Mouse (Mus musculus) layer of hippocampus, adult 8-10 months (tissue): Measurements from ENCODE around the gene 4930572O03Rik. TPM values are rescaled to one million over a fixed set of nuclear protein-coding genes. Genes with fewer than 3 reads are reported as not detected.
"Not testable (repeated sequence)": the region's sequence is repeated elsewhere in the genome, so short reads cannot be mapped to it uniquely, and the experiment has no call there.

Experiments used
- DNase-seq, 2 experiments: peaks; one replicate each; pipeline ENCODE4 v3.0.0; 2022; ENCODE audit warnings: low spot score in 2 of 2
- total RNA-seq, 4 experiments: library from RNA; stranded (reverse); gene quantifications; 2 replicates each; pipeline ENCODE4 v1.2.4; 2022

Gene 4930572O03Rik
- total RNA-seq, 4 experiments from 2014 or later = not detected

DNA sequence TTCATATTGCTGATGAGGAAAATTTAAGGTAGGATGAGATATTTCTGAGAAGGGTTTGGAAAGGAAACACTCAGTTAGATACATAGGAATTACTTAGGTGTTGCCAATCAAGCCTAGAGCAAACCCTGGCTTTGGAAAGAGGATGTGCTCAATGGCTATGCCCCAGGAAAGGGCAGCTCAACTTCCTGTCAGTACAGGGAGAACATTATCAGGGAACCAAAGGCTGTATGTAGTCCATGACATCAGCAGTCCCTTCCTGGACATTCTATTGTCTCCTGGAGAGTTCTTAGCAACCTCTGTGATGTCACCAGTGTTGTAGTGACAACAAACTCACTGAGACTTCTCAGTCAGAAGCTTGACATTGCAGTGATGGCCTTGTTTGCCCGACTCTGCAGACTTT is 38.1 kb downstream of the 4930572O03Rik start, which contains the start of gene Speer4d:
Gene Speer4d (plus strand): TSS at position 301 of the 400 bp plus-strand sequence.
- DNase-seq = not testable (repeated sequence)

DNA sequence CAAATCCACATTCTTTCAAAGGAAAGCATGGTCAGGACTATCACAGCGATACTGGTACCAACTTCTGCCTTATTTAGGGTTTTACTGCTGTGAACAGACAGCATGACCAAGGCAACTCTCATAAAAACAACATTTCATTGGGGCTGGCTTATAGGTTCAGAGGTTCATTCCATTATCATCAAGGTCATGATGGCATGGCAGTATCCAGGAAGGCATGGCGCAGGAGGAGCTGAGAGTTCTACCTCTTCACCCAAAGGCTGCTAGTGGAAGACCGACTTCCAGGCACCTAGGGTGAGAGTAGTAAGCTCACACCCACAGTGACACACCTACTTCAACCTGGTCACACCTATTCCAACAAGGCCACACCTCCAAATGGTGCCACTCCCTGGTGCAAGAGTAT is 40.7 kb downstream of the 4930572O03Rik start:
- DNase-seq = not testable (repeated sequence)

DNA sequence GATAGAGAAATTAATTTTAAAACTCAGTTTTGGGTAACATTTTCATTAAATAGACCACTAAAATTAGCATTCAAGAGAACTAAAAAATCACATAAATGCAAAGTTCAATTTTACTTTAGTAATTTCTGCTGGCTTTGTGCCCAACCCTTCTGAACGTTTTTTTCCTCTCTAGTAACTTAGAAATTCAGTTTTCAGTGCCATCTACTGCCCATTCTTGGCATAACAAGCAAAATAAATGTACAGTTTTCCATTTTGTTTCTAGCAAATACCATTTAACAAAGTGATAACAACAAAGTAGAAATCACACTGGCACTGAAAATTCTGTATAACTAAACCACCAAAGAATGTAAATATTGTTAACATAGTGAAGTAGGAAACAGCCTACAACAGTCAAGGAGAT is 46.2 kb downstream of the 4930572O03Rik start:
- not testable (repeated sequence) for DNase-seq

DNA sequence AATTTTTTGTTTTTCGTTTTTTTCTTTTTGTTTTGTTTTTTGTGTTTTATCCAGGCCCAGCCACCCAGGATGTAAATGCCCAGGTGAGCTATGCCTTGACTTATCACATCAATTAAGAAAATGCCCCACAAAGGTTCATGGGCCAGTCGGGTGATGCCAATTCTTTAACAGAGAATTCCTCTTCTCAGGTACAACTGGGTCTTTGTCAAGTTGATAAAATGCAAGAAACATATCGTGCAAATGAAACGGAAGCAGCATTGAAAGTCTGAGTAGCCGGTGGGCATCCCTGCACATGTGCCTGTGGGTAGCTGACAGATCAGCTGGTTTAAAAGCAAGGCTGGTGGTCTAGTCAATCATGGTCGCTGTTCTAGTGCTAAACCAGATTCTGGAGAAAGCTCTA is 50.2 kb downstream of the 4930572O03Rik start:
- peak in 1 of 2 experiments; percentile 13 for DNase-seq

DNA sequence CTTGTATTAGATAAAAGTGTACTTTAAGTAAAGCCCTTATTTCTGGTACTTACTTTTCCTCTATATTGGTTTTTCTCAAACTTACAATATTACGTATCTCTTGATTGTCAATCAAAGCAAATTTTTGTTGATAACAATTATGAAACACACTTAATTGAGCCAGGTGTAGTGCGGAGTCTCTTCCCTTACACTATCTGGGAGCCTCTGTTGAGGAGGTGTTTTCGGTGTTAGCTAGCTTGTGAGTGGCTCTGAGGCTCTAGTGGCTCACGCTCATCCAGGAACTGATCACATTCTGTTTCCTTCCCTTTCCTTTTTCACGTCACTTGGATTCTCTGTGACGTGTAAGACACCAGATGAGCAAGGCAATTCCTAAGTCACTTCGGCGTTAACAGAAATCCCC is 53.3 kb downstream of the 4930572O03Rik start:
- DNase-seq = not testable (repeated sequence)

DNA sequence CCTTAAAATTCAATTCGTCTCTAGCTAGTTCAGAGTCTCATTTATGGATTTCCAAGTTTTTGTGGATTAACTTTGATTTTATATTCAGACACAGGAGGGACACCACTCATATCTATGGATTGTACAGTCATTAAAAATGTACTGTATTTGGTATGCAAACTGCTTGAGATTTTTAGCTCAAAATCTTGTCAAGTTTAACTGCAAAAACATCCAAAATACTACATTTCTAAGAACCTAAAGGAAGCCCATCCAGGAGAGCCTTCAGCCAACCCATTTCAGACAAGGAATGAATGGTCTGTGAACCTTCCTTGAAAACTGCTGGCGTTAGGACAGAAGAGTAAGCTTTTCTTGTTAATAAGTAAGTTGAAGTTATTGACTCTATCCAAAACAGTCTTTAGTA is 53.9 kb downstream of the 4930572O03Rik start:
- DNase-seq = not testable (repeated sequence)

DNA sequence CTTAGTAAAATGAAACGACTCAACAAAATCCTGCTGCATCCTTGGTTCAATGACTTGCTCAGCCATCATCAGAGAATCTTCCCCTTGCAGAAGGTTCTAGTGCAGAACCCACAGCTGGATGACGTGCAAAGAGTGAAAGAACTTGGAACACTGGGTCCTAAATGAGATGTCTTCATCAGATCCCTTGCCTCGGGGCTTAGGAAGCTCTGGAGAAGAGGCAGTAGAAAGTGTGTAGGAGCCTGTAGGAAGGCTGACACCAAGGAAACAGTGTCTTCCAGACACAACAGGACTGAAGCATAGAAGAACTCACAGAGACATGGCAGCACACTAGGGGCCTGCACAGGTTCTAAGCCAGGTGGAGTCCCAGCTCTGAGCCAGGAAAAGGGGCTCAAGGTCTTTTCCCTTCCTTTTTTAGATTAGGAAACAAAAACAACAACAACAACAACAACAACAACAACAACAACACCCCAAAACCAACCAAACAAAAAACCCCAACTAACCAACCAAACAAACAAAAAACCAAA is 54.4 kb downstream of the 4930572O03Rik start:
- DNase-seq = not testable (repeated sequence)

Other genes starting within 250 kb of the 4930572O03Rik start
- gene Gm21149, start 180.5 kb downstream of the 4930572O03Rik start, total RNA-seq = not detected
- gene Gm21190, start 127.8 kb downstream of the 4930572O03Rik start, total RNA-seq = not detected
- gene Gm21083, start 79.7 kb downstream of the 4930572O03Rik start, total RNA-seq = not detected
- gene Speer4d, start 38.0 kb downstream of the 4930572O03Rik start, total RNA-seq = not detected
- gene Speer4c, start 57.2 kb upstream of the 4930572O03Rik start, total RNA-seq = not detected